Mouse (Mus musculus): ENCODE data around the gene Olfr1095.

The Olfr1095 gene

GRCm38 (mm10) chr2:86851596-86851995, at the start of gene Olfr1095:
TSS of gene Olfr1095 (minus strand) at chr2:86851696.
- DNase-seq (ENCODE audit: low spot score) = no peak

GRCm38 (mm10) chr2:86892116-86892515, 40.6 kb upstream of the Olfr1095 start, which contains the start of gene Olfr1097:
TSS of gene Olfr1097 (minus strand) at chr2:86892216.
- DNase-seq (ENCODE audit: low spot score) = no peak

GRCm38 (mm10) chr2:86874702-86875101, 23.2 kb upstream of the Olfr1095 start, which contains the start of gene Gm13723:
TSS of gene Gm13723 (minus strand) at chr2:86874802.
- no peak for DNase-seq (ENCODE audit: low spot score)

- DNase-seq (ENCODE audit: low spot score) = no peak
These were observed 27.1 kb downstream of the Olfr1095 start, which contains the start of gene Olfr1094 for GRCm38 (mm10) chr2:86824363-86824762. TSS of gene Olfr1094 (plus strand) at chr2:86824663.

GRCm38 (mm10) chr2:86809918-86810317, 41.6 kb downstream of the Olfr1095 start, which contains the start of gene Olfr141:
TSS of gene Olfr141 (minus strand) at chr2:86810018.
- no peak for DNase-seq (ENCODE audit: low spot score)

Data from layer of hippocampus, adult 11-12 months (tissue).